Mouse (Mus musculus) intestine, embryonic 14.5 days (tissue): ENCODE measurements around the gene Tmem255a. TPM values are rescaled to one million over a fixed set of nuclear protein-coding genes. Genes with fewer than 3 reads are reported as not detected.
A peak's percentile ranks its signal among the peaks of the same experiment; 100 is the strongest.

Experiments used
- ATAC-seq: fragments of 200-750 bp; cut with Nextera tagmentation; replicated peaks from 2 replicates; pipeline ENCODE4 v1.8.0; 2017; ENCODE audit warnings: low read depth, moderate number of reproducible peaks, moderate TSS enrichment, moderate library complexity; ENCODE audit not compliant: low FRiP score, low TSS enrichment
- DNase-seq: peaks from one replicate; pipeline ENCODE4 v3.0.0-alpha.2; 2018; ENCODE audit warnings: low spot score
- H3K27ac ChIP-seq: fragments of 300-500 bp; sonication (generic); 2 replicates; pipeline ENCODE4 v1.5.1; 2014; ENCODE audit warnings: low read depth, mild to moderate bottlenecking, control low read depth
- H3K27me3 ChIP-seq: fragments of 300-500 bp; sonication (generic); replicated peaks from 2 replicates; pipeline ENCODE4 v1.6.1; 2014; ENCODE audit warnings: low read length, control low read depth; ENCODE audit not compliant: control insufficient read depth, insufficient read depth
- H3K36me3 ChIP-seq: fragments of 300-500 bp; sonication (generic); 2 replicates; pipeline ENCODE4 v1.6.1; 2014; ENCODE audit warnings: low read length, control low read depth; ENCODE audit not compliant: control insufficient read depth, insufficient read depth
- H3K4me1 ChIP-seq: fragments of 300-500 bp; sonication (generic); replicated peaks from 2 replicates; pipeline ENCODE4 v1.6.1; 2014; ENCODE audit warnings: low read length, control low read depth, mixed read lengths; ENCODE audit not compliant: control insufficient read depth, insufficient read depth
- H3K4me2 ChIP-seq: fragments of 300-500 bp; sonication (generic); 2 replicates; pipeline ENCODE4 v1.6.1; 2014; ENCODE audit warnings: low read length
- H3K4me3 ChIP-seq: fragments of 300-500 bp; sonication (generic); 2 replicates; pipeline ENCODE4 v1.5.1; 2014; ENCODE audit warnings: low read depth, low read length, control low read depth, mixed read lengths
- H3K9ac ChIP-seq: fragments of 300-500 bp; sonication (generic); 2 replicates; pipeline ENCODE4 v1.6.1; 2014; ENCODE audit warnings: mild to moderate bottlenecking, low read length
- H3K9me3 ChIP-seq: fragments of 300-500 bp; sonication (generic); 2 replicates; pipeline ENCODE4 v1.6.1; 2016; ENCODE audit warnings: low read length, control low read depth; ENCODE audit not compliant: control insufficient read depth
- WGBS: fragments of 180-500 bp; shearing (Covaris S2); extraction: QIAGEN DNeasy Blood & Tissue Kit; methylation state at CpG from one replicate; pipeline ENCODE4 v1.1.7; 2014; 5-methylcytosine and 5-hydroxymethylcytosine counted together
- polyA plus RNA-seq: library from polyadenylated mRNA; unstranded; fragments of >200 nt; fragmentation: Nextera tagmentation; extraction: Ambion mirVana; gene quantifications from 2 replicates; pipeline ENCODE4 v1.2.1, GENCODE M21; 2014

Gene Tmem255a
- 29.7 and 34.2 TPM in 2 replicates for polyA plus RNA-seq

DNA sequence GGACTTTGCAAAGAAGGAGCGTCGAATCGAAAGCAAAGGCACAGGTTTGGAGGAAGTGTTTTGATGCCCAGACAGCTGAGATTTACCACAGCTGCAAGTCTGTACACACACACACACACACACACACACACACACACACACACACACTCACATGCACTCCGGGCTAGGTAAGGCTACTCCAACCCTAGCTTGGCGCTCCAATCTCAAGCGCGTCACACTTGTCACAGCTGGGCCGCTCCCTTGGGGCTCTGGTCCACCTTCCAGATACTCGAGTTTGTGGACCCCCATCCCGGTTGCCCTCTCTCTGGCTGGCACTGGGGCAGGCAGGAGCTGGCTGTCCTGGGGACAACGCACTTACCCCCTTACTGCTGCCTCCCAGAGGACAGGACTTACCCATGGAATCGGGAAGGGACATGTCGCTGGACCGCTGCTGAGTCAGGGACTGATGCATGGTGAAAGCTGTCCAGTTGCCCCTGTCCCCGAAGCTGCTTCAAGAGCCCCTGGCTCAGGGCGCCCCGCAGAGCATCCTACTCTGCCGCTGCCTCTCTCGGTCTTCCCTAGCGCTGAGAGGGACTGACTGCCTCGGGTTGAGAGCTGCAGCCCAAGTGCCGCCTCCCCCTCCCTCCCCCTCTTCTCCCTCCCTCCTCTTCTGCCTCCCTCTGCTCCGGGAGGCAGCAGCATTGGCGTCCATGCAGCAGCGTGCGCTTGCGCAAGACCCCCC is at the start of gene Tmem255a:
TSS of gene Tmem255a (minus strand) at position 589 of the 721 bp plus-strand sequence.
- no peak within 1 kb of the TSS for H3K9ac ChIP-seq
- DNase-seq, result peak; percentile 66
- H3K36me3 ChIP-seq, result no peaks in the 10 kb centered on the region

DNA sequence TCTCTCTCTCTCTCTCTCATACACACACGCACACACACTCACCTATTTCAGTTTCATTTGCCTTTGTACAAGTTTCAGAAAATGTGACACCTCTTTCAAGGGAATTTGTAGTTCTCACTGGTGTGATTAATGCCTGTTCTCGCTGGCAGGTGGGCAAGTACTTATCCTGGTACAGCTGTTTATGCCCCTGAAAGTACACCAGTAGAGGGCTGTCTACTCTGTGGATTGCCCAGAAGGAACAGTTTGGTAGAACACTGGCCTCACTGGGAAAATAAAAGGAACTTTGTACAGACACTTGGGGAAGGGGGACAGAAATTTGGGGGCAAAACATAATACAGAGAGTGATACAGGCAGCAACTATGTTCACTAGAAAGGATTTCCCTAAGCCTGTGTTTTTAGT is 7.4 kb upstream of the Tmem255a start:
- no peaks in the 10 kb centered on the region for H3K36me3 ChIP-seq
- no peak overlapping the region for H3K4me3 ChIP-seq
- H3K9me3 ChIP-seq, result no peaks in the 10 kb centered on the region
- no peak overlapping the region for H3K4me2 ChIP-seq
- ATAC-seq (no peak), DNase-seq (no peak)
- H3K27me3 ChIP-seq, result no peaks in the 10 kb centered on the region
- WGBS, result 20% methylated on average over 2 of the region's 2 CpGs
- no peak overlapping the region for H3K27ac ChIP-seq
- H3K9ac ChIP-seq, result no peak overlapping the region
- no peaks in the 10 kb centered on the region for H3K4me1 ChIP-seq

More for the DNA sequence above, at the start of gene Tmem255a:
- Histone ChIP-seq H3K4me2 (peak within 1 kb of the TSS; percentile 54), H3K9me3 (no peaks in the 10 kb centered on the region), H3K27me3 (peaks cover 5% of the 10 kb centered on the region; the same call in 1 of the 2 replicates), H3K4me1 (no peaks in the 10 kb centered on the region), H3K27ac (no peak within 1 kb of the TSS), H3K4me3 (peak within 1 kb of the TSS; percentile 33)
- WGBS, result 26% methylated on average over 25 of the region's 27 CpGs
- 0 out of 2 replicates have a peak, but pooled peaks have one; percentile 47 for ATAC-seq

DNA sequence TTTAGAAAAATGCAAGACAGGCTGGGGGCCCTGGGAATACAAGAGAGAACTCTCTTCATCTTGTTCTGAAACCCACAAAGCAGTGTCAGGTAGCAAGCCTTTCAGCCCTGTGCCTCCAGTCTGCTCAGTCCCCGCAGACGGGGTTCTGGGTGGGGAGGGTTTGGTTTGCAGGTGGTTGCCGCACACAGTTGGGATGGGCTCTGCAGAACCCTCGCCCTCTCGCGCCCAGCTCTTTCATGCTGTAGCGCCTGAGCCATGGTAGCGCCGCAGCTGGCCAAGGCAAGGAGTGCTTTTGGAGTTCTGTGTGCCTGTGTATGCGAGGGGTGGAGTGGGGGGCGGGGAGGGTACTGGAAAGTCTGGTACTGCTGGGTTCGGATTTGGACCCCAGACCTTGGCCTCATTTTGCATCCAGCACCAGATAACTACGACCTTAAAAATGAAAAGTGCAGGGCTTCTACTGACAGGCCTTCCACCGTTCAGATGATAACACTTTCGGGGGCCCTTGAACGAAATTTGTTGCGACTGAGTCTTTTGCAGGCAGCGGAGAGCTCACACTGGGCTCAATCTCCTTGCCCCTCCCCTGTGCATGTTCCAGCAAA is 1.8 kb downstream of the Tmem255a start:
- Histone ChIP-seq H3K9me3 (no peaks in the 10 kb centered on the region), H3K27ac (no peak overlapping the region), H3K4me2 (peak overlapping the region; percentile 54), H3K4me1 (no peaks in the 10 kb centered on the region), H3K4me3 (peak overlapping the region; percentile 33), H3K9ac (no peak overlapping the region), H3K36me3 (no peaks in the 10 kb centered on the region), H3K27me3 (peaks cover 5% of the 10 kb centered on the region; the same call in 1 of the 2 replicates)
- DNase-seq (peak; percentile 54), ATAC-seq (no peak)
- 15% methylated on average over 17 of the region's 18 CpGs for WGBS

DNA sequence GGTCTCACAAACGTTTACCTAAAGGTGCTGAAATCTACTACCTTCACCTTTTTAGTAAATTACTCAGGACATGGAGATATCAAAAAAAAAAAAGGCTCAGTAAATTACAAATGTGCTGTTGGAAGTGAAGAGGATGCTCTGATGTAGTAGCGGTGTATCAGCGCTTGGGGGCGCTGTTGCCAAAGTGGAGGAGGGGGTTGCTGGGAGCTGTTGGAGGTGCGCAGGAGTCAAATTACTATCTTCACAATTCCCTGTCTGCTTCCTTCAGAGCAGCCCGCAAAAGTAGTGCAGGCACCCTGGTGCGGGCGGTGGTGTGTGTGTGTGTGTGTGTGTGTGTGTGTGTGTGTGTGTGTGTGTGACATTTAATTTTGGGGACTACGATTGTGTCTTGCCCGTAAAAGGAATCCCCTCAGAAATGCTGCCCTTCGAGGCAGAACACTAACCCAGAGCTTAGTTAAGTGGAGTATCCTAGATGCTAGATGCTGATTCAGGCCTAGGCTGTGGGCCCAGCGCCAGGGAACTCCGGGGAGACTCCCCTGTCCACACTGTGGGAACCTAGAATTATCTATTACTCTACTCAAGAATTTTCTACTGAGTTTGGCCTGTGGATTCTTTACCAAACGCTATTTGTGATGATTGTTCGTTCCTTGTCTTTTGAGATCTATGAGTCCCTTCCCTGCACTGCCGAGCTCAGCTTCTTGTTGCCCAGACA is 2.4 kb downstream of the Tmem255a start:
- ATAC-seq (no peak), DNase-seq (peak; percentile 69)
- H3K4me1 ChIP-seq, result no peaks in the 10 kb centered on the region
- H3K4me3 ChIP-seq, result no peak overlapping the region
- no peak overlapping the region for H3K9ac ChIP-seq
- no peak overlapping the region for H3K27ac ChIP-seq
- H3K9me3 ChIP-seq, result no peaks in the 10 kb centered on the region
- peaks cover 5% of the 10 kb centered on the region; the same call in 1 of the 2 replicates for H3K27me3 ChIP-seq
- 18% methylated on average over 15 of the region's 16 CpGs for WGBS
- H3K36me3 ChIP-seq, result no peaks in the 10 kb centered on the region
- peak overlapping the region; percentile 54 for H3K4me2 ChIP-seq

DNA sequence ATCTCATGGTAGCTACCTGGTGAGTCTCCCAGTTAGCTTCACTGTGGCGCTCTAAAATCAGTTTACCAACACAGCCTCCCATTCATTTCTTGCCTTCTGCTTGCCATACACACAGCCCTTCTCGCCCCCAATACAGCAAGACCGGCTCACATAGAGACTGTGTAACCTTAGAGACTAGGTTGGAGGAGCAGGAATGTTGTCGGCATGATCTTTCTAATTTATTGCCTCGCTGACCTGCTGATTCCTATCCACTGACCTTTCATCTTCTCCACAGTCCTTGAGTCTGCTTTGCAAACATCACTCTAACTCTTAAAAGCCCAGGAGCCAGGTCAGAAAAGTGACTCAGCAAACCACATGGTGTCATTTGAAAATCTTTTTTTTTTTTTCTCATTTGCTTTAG is 4.6 kb downstream of the Tmem255a start:
- no peak for ATAC-seq
- Histone ChIP-seq H3K4me3 (no peak overlapping the region), H3K4me2 (no peak overlapping the region), H3K27ac (no peak overlapping the region), H3K4me1 (no peaks in the 10 kb centered on the region), H3K27me3 (peaks cover 5% of the 10 kb centered on the region; the same call in 1 of the 2 replicates), H3K9ac (no peak overlapping the region), H3K9me3 (no peaks in the 10 kb centered on the region), H3K36me3 (no peaks in the 10 kb centered on the region)
- DNase-seq, result no peak
- 23% methylated on average over 5 of the region's 5 CpGs for WGBS

DNA sequence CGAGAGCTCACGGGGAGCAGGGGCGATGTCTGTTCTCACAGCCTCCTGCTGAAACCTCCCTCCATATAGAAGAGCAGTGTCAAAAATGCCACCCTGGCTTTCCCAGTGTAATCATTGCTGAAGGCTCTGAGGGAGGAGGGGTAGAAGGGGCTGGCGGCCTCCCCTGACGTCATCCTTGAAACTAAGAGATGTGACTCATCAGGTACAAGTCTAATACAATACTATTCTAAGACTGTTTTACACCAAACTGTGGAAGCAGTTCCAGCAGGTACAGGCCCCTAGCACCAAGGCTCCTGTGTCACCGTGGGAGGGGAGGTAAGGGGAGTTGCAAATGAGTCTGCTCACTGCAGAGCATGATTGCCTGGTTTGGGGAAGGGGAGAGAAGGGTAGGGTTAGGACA is 5.1 kb downstream of the Tmem255a start:
- ATAC-seq, result peak; percentile 77; the same call in 1 of the 2 replicates
- H3K4me2 ChIP-seq, result no peak overlapping the region
- WGBS, result 38% methylated on average over 6 of the region's 6 CpGs

DNA sequence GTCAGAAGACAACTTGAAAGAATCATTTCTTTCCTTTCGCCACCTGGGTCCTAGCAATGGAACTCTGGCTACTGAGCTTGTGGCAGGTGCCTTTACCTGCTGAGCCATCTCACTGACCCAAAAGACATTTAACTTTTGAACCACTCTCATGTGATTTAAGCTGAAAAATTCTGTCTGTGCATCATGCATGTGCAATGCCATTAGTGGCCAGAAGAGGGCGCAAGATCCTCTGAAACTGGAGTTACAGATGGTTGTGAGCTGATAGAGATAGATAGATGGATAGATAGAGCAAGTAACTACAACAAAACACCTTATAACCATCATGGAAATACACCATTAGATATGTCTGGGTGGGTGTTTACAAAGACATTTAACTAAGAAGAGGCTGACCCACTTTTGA is 14.5 kb downstream of the Tmem255a start:
- H3K27ac ChIP-seq, result no peak overlapping the region
- no peak for DNase-seq
- 43% methylated on average over 2 of the region's 2 CpGs for WGBS

More for the DNA sequence above, 5.1 kb downstream of the Tmem255a start:
- Histone ChIP-seq H3K9me3 (no peaks in the 10 kb centered on the region), H3K4me3 (no peak overlapping the region), H3K4me1 (no peaks in the 10 kb centered on the region), H3K27me3 (peaks cover 5% of the 10 kb centered on the region; the same call in 1 of the 2 replicates), H3K27ac (no peak overlapping the region), H3K36me3 (no peaks in the 10 kb centered on the region), H3K9ac (no peak overlapping the region)
- DNase-seq, result peak; percentile 51

DNA sequence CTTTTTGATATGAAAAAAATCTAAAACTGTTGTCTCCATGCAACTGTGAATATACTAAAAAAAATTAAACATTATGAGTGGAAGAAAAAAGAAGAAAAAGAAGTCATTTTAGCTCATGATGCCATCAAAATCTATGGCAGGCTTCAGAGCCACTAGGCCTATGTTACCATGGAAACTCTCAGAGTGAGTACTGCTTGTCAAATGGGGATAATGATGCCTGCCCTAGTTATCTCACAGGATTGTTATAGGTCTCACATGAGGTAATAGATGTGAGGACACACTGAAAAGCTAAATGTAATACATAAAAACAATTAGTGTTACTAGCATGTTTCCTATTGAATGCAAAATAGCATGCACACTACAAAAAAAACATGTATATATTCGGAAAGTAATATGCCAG is 22.4 kb downstream of the Tmem255a start:
- Histone ChIP-seq H3K27ac (no peak overlapping the region), H3K9ac (no peak overlapping the region), H3K4me1 (no peaks in the 10 kb centered on the region), H3K4me2 (no peak overlapping the region), H3K27me3 (no peaks in the 10 kb centered on the region), H3K9me3 (no peaks in the 10 kb centered on the region), H3K36me3 (no peaks in the 10 kb centered on the region), H3K4me3 (no peak overlapping the region)
- DNase-seq (no peak), ATAC-seq (no peak)
- 77% methylated on average over 1 of the region's 1 CpGs for WGBS

More for the DNA sequence above, 14.5 kb downstream of the Tmem255a start:
- no peaks in the 10 kb centered on the region for H3K9me3 ChIP-seq
- no peak overlapping the region for H3K4me3 ChIP-seq
- no peaks in the 10 kb centered on the region for H3K4me1 ChIP-seq
- H3K4me2 ChIP-seq, result no peak overlapping the region
- no peaks in the 10 kb centered on the region for H3K27me3 ChIP-seq
- H3K36me3 ChIP-seq, result no peaks in the 10 kb centered on the region
- ATAC-seq, result no peak
- H3K9ac ChIP-seq, result no peak overlapping the region
